Mouse (Mus musculus) retina, postnatal 1 day (tissue): ENCODE results near the gene Zfp428.
"Not testable (repeated sequence)": the region's sequence is repeated elsewhere in the genome, so short reads cannot be mapped to it uniquely, and the experiment has no call there.

Source experiments
- DNase-seq: peaks from one replicate; pipeline ENCODE4 v3.0.0-alpha.2; 2012

Zfp428 gene

DNA sequence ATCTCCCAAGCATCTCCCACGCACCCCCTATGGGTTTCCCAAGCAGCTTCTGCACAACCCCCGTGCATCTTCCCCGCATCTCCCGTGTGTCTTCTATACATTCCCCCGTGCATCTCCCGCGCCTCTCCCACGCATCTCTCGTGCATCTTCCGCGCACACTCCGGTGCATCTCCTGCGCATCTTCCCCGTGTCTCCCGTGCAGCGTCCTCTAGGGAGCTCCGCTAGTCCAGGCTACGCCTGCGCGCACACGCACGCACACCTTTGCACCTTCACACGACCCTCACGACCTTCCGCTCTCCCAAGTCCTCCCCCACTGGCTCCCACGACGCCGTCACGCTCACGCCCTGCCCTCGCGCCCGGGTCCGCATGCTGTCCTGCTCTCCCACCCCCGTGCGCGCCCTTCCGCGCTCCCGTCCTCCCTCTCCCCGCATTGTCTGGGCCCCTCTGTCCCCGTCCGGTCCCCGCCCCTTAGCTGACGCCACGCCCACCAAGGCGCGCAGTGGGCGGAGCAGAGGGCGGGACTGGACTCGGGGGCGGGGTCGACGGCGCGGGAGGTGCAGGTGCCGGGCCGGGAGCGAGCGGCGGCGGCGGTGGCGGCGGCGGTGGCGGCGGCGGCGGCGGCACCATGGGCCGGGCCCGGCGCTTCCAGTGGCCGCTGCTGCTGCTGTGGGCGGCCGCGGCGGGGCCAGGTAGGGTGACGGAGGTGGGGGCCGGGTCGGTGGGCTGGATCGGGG lies 25.2 kb upstream of the Zfp428 start, which contains the start of gene Cadm4:
Gene Cadm4, plus strand, starts transcription at position 550 of the 734 bp plus-strand sequence.
- peak; percentile 93 for DNase-seq

DNA sequence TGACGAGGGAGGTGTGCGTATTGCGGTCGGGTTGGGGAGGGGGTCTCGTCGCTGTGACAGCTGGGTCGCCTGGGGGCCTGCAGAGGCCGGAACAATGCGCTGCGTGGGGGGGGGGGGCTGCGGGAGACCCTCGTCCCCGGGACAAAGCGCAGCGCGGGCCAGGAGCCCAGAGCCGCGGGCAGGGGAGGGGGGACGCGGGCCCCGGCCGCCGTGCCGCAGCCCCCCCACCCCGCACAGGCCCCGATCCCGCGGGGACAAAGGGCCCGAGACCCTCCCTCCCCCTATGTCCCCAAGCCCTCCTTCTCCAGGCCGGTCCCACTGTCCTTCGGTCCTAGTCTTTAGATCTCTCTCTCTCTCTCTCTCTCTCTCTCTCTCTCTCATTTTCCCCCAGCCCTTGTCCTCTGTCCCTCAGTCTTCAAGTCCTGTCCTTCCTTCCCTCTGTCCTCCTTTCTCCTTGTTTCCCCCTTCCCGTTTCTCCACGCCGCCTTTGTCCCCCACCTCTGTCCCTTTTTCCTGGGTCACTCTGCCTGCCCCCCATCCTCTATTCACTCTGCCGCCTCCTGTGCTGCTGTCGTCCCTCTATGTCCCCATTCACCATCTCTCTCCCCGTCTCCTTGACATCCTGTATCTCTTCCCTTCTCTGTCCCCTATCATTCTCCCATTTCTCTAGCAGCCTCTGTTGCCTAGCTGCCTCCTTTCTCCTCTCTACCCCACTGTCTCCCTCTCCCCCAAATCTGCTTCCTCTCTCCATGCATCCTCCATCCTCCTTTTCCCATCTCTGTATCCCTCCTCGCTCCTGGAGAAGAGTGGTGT lies 24.4 kb upstream of the Zfp428 start:
- no peak for DNase-seq

DNA sequence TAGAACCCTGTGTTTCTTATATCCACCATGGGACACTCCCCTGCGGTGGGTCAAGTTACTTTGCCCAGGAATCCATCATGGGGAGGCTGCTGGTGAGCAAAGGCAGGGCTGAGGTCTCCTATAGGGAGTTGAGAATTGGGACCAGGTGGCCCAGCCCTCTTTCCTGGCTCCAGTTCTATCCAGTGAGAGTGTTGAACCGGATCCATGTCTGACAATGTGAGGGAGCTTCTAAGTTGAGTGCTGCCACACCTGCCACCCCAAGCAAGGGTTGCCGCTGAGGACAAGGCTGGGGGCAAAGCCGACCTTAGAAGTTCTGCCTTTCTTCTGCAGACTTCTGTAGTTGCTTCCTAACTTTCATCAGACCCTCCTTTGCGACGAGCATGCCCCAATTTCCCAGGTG lies 23.5 kb upstream of the Zfp428 start:
- not testable (repeated sequence) for DNase-seq

DNA sequence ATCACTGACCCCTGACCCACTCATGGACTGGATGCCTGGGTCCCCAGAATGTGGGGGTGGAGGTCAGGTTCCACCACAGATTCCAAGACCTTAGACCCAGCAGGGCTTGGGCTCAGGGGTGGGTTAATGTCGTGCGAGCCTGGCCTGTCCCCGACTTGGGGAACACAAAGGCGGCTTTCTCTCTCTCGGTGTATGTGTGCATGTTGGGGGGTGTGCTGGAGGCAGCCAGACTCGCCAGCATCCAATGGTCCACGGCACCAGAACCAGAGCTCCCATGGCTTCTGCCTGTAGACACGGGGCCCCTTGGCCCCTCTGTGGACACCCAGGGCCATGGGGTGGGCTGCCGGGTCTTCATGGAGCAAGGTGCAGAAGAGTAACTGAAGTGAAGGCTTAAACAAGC lies 21.3 kb upstream of the Zfp428 start:
- DNase-seq = no peak

DNA sequence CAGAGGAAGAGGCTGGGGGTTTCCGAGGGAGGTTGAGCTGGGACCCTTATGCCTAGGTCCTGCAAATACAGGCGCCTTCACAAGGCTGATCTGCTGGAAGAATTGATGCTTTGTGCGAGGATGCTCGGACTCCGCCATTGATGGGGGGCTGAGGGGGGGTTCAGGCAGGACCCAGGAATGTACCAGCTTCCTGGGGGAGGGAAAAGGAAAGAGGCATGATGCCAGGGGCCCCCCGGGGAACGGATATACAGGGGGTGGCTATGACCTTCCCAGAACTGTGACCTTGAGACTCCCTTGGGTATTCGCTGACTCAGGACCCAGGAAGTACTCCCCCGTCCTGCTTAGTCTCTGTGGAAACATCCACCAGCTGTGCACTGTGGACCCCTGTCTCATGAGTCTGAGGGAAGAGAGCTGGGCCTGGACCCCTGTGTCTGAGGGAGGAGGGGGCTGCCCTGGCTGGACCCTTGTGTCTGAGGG lies 20.1 kb upstream of the Zfp428 start:
- peak; percentile 73 for DNase-seq

DNA sequence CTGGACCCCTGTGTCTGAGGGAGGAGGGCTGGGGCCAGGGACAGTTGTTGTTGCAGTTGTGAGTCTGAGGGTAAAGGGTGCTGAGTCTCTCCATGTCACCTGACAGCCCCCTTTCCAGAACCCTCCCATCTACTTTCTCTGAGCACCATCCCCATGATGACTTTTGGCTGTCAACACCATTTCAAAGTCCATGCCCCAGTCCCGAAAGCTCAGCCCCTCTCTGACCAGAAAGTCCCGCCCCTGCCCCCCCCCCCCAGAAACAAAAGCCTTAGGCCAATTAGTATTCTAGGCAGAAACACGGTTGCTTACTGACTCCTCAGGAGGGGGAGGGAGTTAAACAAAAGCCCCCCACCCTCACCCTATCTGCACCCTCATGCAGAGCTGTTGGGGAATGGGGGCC lies 19.4 kb upstream of the Zfp428 start:
- no peak for DNase-seq

DNA sequence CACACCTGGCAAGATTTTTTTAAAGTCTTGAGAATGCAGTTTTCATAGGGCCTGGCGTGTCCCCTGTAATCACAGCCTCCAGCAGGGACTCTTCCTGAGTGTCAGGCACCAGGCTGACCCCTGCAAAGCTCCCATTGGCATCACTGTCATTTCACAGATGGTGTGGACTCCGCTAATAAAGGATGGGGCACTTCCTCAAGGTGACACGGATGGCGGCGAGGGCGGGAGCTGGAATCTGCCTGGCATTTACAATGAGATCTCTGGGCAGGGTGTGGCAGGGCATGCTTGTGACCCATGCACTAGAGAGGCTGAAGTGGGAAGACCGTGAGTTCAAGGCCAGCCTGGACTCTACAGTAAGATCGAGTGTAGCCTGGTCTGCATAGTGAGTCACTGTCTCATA lies 18.5 kb upstream of the Zfp428 start:
- no peak for DNase-seq

DNA sequence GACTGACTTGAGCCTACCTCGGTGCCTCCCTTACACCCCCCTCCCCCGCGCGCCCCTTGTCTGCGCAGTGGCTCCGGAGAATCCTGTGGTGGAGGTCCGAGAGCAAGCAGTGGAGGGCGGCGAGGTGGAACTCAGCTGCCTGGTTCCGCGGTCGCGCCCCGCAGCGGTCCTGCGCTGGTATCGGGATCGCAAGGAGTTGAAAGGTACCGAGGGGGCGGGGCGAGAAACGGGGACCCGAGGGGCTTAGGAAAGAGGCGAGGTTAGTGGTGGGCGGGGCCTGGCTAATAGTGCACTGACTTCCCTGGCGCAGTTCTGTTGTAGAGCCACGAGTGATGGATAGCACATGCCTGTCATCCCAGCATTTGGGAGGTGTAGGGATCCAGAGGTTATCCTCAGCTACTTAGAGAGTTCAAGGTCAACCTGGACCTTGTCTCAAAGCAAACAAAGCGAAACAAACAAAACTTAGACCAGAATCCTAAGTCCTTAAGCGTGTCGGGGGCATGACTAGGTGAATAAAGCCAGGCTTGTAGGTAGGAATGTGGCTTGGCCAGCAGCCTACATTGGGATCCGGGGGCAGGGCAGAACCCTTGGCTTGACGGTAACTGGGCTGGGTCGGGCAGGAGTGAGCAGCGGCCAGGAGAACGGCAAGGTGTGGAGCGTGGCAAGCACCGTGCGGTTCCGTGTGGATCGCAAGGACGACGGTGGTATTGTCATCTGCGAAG lies 6.8 kb upstream of the Zfp428 start:
- DNase-seq = peak; percentile 39

DNA sequence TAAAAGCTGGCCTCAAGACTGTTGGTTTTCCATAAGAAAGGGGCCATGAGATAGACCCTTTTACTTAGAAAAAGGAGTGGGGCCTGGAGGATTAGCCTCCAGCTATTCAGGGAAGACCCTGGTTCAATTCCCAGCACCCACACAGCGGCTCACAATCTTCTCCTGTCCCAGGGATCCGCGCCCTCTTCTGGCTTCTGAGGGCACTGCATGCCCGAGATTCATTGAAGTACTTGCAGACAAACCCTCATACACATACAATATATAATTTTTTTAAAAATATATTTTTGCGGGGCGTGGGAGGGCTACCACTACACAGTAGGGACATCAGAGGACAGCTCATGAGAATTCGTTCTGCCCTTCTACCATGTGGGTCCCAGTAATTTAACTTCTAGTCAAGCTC lies 5.9 kb upstream of the Zfp428 start:
- peak; percentile 50 for DNase-seq

DNA sequence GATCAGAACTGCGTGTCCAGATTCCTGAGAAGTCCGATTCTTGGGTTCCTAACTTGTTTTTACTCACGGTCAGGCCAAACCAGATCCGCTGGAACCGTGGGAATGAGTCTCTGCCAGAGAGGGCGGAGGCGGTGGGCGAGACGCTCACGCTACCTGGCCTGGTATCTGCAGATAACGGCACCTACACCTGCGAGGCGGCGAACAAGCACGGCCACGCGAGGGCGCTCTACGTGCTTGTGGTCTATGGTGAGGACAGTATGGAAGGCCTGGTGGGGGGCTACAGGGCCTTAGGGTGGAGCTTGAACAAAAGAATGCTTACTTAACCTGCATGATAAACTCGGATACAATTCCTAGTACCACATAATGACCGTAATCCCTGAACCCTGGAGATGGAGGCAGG lies 5.3 kb upstream of the Zfp428 start:
- no peak for DNase-seq

DNA sequence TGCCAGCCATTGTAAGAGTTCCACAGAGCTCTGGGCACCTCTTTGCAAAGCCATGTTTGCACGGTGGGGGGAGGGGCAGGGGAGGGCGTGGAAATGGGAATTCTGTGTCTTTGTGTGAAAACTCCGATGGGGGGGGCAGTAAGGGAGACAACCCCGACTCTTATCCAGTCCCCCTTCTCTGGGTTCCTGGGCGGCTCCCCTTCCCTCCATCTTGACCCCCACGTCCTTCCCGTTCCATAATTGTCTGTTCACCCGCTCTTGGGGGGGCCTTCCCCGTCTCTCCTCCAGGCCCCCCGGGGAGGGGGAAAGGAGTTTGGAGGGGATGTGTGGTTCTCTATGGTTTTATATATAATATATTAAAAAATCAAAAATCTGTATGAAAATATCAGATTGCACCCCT lies 2.8 kb upstream of the Zfp428 start:
- no peak for DNase-seq

DNA sequence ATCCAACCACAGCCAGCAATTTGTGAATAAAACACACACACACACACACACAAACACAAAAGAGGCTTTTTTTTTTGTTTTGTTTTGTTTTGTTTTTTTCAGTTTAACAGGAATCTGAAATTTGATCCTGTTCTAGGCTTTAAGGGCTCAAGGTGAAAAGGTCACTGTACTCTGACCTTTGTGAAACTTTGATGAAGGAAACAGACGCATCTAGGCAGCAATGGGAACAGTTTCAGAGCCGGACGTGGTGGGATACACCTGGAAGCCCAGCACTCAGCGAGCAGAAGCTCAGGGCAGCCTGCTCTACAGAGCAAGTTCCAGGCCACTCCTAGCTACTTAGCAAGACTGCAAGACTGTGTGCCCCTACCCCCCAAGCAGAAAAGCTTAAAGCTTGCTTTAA lies 1.9 kb upstream of the Zfp428 start:
- no peak for DNase-seq

DNA sequence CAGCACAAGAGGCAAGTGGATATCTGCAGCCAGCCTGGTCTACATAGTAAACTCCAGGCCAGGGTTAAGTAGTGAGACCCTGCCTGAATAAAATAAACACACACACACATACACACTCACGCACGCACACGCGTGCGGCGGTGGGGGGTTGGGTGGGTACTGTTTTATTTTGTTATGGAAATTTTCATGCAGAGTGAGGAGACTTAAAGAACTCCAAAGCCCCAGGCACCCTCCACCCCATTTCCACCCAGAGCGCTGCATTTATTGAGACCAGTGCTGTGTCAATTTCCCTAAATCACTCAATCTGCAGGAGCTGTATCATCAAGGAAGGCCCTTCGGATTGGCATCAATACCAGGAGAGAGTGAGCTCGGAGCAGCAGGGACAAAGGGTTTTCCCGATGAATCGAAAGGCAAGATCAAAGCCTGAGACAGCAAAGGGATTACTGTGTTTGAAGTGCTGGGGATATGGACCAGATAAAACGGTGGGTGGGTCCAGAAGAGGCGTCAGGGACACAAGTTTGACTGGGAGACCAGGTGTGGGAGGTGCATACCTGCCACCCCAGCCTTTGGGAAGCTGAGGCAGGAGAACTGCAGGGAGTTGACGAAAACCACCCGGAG lies 1.2 kb upstream of the Zfp428 start:
- no peak for DNase-seq

DNA sequence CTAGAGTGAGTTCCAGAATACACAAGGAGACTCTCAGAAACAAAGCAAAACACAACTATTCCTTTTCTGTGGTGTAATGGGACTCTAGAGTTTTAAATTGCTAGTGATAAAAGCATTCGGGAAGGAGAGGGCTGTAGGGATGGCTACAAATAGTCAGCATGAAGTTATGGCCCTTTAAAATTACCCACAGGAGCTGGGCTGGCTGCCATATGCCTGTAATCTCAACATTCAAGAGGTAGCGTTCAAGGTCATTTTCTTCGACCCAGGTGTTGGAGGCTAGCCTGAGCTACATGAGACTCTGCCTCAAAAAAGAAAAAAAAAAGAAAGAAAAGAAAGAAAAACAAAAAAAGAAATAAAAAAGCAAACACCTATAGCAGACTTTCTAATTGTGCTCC lies 744 bp upstream of the Zfp428 start:
- no peak for DNase-seq

DNA sequence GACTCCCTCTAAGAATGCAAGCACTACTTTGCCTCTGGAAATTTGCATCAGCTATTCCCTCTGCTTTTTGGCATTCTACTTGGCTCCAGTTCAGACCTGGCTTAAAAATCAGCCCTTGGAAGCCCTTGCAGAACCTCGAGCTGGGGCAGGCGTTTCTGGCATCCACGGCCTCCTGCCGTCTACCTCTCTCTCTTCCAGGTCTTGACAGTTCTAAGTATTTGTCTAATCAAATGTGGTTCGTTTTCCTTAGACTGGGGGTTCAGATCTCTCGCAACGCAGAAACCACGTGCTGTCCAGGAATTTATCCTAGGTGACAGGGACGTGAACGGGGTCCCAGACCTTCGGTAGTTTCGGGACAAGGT lies 349 bp upstream of the Zfp428 start:
- no peak for DNase-seq

DNA sequence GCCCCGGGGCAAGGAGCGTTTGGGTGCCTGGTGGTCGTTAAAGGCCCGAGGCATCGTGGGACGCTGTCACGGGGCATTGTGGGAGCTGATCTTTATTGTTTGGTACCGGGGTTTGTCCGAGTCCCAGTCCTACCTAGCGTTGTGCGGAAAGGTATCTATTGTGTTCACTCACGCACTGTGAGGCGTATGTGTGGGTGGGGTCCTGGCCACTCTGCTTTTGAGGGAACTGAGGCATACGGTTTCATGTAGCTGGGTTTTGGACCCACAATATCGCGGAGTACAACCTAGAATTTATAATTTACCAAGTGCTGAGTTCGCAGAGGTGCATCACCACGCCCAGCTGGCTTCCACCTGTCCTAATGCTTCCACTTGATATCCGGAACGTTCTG lies 914 bp downstream of the Zfp428 start:
- DNase-seq = no peak

DNA sequence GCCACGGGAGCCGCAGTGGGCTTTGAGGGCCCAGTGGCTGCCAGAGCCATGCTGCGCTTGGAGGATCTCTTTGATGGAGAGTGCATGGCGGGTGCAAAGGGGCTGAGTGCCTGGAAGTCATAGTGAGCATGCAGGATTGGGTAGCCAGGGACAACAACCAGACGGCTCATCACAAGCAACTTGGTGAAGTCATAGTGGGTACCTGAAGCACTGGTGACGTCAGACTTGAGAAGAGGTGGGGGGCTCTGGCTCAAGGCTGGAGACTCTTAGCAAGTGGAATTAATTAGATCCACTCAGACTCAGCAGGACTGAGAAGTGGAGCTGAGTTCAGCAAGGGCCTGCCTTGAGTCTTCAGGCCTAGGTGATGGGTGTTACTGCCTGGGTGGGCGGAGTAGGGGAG lies 5.5 kb downstream of the Zfp428 start, which contains the start of gene AC161166.1:
Gene AC161166.1, minus strand, starts transcription at position 101 of the 400 bp plus-strand sequence.
- DNase-seq = no peak

DNA sequence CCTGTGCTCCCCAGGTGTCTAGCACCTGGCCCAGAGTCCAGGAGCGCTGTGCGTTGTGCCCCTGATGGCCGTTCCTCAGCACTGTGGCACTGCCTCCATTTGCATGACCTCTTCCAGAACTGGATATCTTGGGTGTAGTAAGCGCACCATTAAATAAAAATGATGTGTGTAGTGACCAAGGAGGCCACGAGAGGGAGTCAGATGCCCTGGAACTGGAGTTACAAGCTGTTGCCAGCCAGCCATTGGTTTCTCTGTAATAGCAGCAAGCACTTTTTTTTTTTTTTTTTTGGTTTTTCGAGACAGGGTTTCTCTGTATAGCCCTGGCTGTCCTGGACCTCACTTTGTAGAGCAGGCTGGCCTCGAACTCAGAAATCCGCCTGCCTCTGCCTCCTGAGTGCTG lies 9.5 kb downstream of the Zfp428 start:
- DNase-seq = not testable (repeated sequence)

DNA sequence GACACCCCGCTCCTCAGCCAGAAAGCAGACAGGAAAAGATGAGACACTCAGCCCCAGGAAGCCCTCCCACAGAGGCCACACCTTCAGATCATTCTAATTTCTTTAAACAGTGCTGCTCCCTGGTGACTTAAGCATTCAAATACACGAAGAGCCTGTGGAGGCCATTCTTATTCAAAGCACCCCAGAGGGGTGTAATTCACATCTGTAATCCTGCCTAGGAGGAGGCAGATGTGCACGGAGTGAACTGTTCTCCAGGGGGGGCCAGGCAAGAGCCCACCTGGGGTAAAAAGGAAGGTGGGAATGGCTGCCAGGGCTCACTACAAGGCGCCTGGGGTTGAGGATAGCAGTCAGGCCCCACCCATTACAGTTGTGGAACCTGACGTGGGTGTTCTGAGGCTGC lies 10.3 kb downstream of the Zfp428 start:
- no peak for DNase-seq

DNA sequence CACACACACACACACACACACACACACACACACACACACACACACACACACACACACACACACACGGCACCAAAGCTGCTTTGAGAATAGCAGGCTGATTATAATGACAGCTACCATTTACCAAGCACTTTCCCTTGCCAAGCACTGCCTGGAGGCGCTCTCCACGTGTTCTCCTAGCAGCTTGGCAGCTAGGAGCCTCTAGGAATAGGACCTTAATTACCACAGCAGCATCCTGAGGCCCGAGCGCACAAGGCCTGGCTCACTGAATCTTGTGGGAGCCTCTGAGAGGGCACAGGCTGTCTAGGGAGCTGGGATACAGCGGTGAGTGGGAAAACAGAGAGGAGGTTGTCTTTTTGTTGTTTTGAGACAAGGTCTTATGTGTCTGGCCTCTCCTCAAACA lies 10.8 kb downstream of the Zfp428 start:
- DNase-seq = peak; percentile 59

DNA sequence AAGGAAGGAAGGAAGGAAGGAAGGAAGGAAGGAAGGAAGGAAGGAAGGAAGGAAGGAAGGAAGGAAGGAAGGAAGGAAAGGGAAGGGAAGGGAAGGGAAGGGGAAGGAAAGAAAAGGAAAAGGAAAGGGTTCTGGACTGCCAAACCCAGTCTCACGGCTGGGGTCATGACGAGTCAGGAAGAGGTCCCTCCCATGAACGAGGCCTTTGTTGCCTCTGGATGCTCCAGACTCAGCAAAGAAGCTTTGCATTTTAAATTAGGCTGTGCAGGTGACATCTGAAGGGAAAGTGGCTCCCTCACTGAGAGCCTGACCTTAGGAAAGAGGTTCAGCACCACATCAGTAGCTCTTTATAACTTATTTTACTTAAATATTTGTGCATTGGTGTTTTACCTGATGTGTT lies 12.3 kb downstream of the Zfp428 start:
- DNase-seq = no peak

DNA sequence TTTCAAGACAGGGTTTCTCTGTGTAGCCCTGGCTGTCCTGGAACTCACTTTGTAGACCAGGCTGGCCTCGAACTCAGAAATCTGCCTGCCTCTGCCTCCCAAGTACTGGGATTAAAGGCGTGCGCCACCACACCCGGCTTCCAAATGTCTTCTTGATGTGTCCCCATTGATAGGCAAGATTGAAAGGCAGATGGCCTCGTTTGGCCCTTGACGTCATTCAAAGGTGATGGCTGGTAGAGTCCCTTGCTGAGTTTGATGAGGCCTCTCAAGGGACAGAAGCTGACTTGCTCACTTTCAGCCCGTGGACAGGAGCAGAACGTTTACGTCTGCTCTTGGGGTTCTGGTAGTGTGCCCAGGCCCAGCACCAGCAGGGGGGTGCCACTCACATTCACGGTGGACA lies 13.2 kb downstream of the Zfp428 start:
- not testable (repeated sequence) for DNase-seq

DNA sequence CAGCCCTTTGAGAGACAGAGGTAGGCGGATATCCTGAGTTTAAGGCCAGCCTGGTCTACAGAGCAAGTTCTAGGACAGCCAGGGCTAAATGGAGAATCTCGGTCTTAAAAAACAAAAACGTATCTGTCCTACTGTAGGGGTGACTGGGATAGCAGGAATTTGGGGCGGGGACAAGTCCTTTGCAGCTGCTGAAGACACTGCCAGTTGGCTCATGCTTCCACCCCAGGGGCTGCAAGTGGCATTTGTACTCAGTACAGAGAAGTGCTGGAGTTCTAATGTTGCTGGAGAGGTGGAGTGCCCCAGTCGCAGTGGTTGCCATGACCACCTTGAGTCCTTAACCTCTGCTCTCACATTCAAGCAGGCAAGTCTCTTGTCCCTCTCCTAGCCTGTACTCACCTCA lies 16.0 kb downstream of the Zfp428 start:
- DNase-seq = no peak
